Comparison of ENCODE assay signal across 7 mouse cellular contexts in genomic region chr3:28170911-28171618, GRCm38 (mm10).
DNase-seq lines count a peak whose midpoint lies in the region; ATAC-seq and TF ChIP-seq lines count a peak whose summit lies in the region.

No protein-coding gene starts in this region.

- WGBS in limb, embryonic 13.5 days, result 40% methylated on average over 17 of the region's 17 CpGs
- whole genome bisulfite sequencing in thymus, adult 2 months, result 26% methylated on average over 17 of the region's 17 CpGs

- H3K27me3 ChIP-seq in limb, embryonic 13.5 days, result 0 out of 2 replicates have a peak, but pooled peaks cover 2% of the 10 kb centered on the region
- H3K27me3 ChIP-seq in thymus, adult 2 months (ENCODE audit: control insufficient read depth, insufficient read depth, low read length), result no peaks in the 10 kb centered on the region

- no peaks in the 10 kb centered on the region for H3K9me3 ChIP-seq in limb, embryonic 13.5 days

- intact Hi-C loops in heart, postnatal 25 days (cut with DNase I), result no loop called here

- DNase-seq in CD4-positive helper T cell, adult 2 months (ENCODE audit: low read depth, low spot score), result peak; percentile 80
- peak; percentile 67 for DNase-seq in MN1 (ENCODE audit: low spot score)
- peak; percentile 90 to 91 for DNase-seq in cerebellum, postnatal 14 days
- peak; percentile 24 for DNase-seq in heart, postnatal 25 days (ENCODE audit: low spot score)
- peak; percentile 45 to 50 for DNase-seq in monocyte, adult 2 months (ENCODE audit: low read depth in 1 of 2, low spot score in 2 of 2)
- peak; percentile 76 for DNase-seq in thymus, adult 2 months

- no peak for TF ChIP-seq POLR2A in thymus, adult 2 months (IDR thresholded peaks at IDR 0.05; ENCODE audit: control insufficient read depth, extremely low read depth, insufficient read depth, low read length, poor library complexity)

- no peak overlapping the region for H3K4me3 ChIP-seq in limb, embryonic 13.5 days
- H3K4me3 ChIP-seq in thymus, adult 2 months (ENCODE audit: control insufficient read depth, insufficient read depth, low read length), result 0 out of 2 replicates have a peak overlapping the region, but pooled peaks have one; percentile 9

- 0 out of 2 replicates have a peak overlapping the region, but pooled peaks have one; percentile 7 for H3K4me2 ChIP-seq in limb, embryonic 13.5 days (replicated peaks)

- ATAC-seq in limb, embryonic 13.5 days (ENCODE audit: low FRiP score, low read depth), result peak; percentile 30; the same call in 1 of the 2 replicates

- H3K36me3 ChIP-seq in limb, embryonic 13.5 days, result no peaks in the 10 kb centered on the region
- no peaks in the 10 kb centered on the region for H3K36me3 ChIP-seq in thymus, adult 2 months (ENCODE audit: control insufficient read depth, insufficient read depth, low read length)

- no peak; the same call in 1 of the 2 replicates for TF ChIP-seq CTCF in thymus, adult 2 months (IDR thresholded peaks at IDR 0.05; ENCODE audit: borderline replicate concordance, control insufficient read depth, extremely low read depth, insufficient read depth, low read length, poor library complexity)

- peaks cover 18% of the 10 kb centered on the region for H3K4me1 ChIP-seq in limb, embryonic 13.5 days
- H3K4me1 ChIP-seq in thymus, adult 2 months (replicated peaks; ENCODE audit: control insufficient read depth, insufficient read depth, low read length), result peaks cover 5% of the 10 kb centered on the region

- H3K9ac ChIP-seq in limb, embryonic 13.5 days, result no peak overlapping the region

- H3K27ac ChIP-seq in limb, embryonic 13.5 days, result no peak overlapping the region
- H3K27ac ChIP-seq in thymus, adult 2 months (ENCODE audit: control insufficient read depth, insufficient read depth, low read length), result no peak overlapping the region

Comparison
In these comparisons a context has a peak if more than half of its experiments do, and no peak if none do; other contexts are left out.
1. DNase-seq: peak in every context shown above with its lines; median percentile 90 in cerebellum, postnatal 14 days; 80 in CD4-positive helper T cell, adult 2 months; 76 in thymus, adult 2 months; 67 in MN1; 48 in monocyte, adult 2 months; 24 in heart, postnatal 25 days.